In the genomic region with DNA sequence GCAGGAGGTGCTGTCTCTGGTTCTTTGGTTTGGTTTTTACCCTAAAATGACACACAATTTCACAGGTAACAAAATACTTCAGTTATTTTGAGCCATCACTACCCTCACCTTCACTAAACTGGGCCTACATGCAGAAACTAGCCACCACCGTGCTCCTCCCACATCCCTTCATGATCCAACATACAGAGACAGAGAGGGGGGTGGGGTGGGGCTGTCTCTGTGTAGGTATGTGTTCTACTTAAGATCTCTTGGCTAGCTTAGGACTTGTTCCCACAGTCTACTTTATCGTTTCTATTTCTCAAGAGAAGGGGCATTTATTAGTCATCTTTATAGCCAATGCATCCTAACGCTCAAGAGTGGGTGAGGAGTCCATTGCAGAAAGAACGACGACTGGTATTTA, we compare ENCODE assay signal across 8 mouse cellular contexts. TPM values are rescaled to one million over a fixed set of nuclear protein-coding genes. Genes with fewer than 3 reads are reported as not detected.
DNase-seq lines count a peak whose midpoint lies in the region; ATAC-seq and TF ChIP-seq lines count a peak whose summit lies in the region.

No protein-coding gene starts in this region.

- H3K9me3 ChIP-seq in megakaryocyte, embryonic 14.5 days = no peaks in the 10 kb centered on the region
- H3K9me3 ChIP-seq in embryonic facial prominence, embryonic 13.5 days = no peaks in the 10 kb centered on the region
- no peaks in the 10 kb centered on the region for H3K9me3 ChIP-seq in hindbrain, postnatal 0 days (ENCODE audit: low read length)
- H3K9me3 ChIP-seq in lung, postnatal 0 days (ENCODE audit: low read length) = no peaks in the 10 kb centered on the region

- DNase-seq in hindbrain, postnatal 0 days (ENCODE audit: low spot score) = peak; percentile 40
- DNase-seq in lung, postnatal 0 days (ENCODE audit: low spot score) = peak; percentile 8
- DNase-seq in thymus, postnatal 36 days = peak; percentile 12 to 16
- no peak for DNase-seq in gastrocnemius, postnatal 14 days

- 3% methylated on average over 5 of the region's 5 CpGs for WGBS in bone marrow, adult 2 months
- WGBS in embryonic facial prominence, embryonic 13.5 days = 6% methylated on average over 5 of the region's 5 CpGs
- WGBS in hindbrain, postnatal 0 days = 8% methylated on average over 5 of the region's 5 CpGs
- 3% methylated on average over 5 of the region's 5 CpGs for WGBS in lung, postnatal 0 days

- H3K9ac ChIP-seq in embryonic facial prominence, embryonic 13.5 days = peak overlapping the region; percentile 90
- H3K9ac ChIP-seq in hindbrain, postnatal 0 days (replicated peaks; ENCODE audit: low read length) = peak overlapping the region; percentile 80
- H3K9ac ChIP-seq in lung, postnatal 0 days (replicated peaks; ENCODE audit: low read depth) = peak overlapping the region; percentile 56; the same call in 1 of the 2 replicates

- no peaks in the 10 kb centered on the region for H3K27me3 ChIP-seq in megakaryocyte, embryonic 14.5 days (replicated peaks)
- H3K27me3 ChIP-seq in embryonic facial prominence, embryonic 13.5 days = no peaks in the 10 kb centered on the region
- no peaks in the 10 kb centered on the region for H3K27me3 ChIP-seq in hindbrain, postnatal 0 days (ENCODE audit: insufficient read depth, low read length)
- H3K27me3 ChIP-seq in lung, postnatal 0 days (replicated peaks; ENCODE audit: insufficient read depth, low read length) = no peaks in the 10 kb centered on the region

- no peak for TF ChIP-seq CTCF in bone marrow, adult 2 months (IDR thresholded peaks at IDR 0.05; ENCODE audit: control insufficient read depth, insufficient read depth, low read length)
- no peak for TF ChIP-seq CTCF in hindbrain, postnatal 0 days (IDR thresholded peaks at IDR 0.05; ENCODE audit: low read depth)
- no peak for TF ChIP-seq CTCF in lung, postnatal 0 days (IDR thresholded peaks at IDR 0.05)

- peak overlapping the region; percentile 79 for H3K4me2 ChIP-seq in embryonic facial prominence, embryonic 13.5 days
- peak overlapping the region; percentile 88 for H3K4me2 ChIP-seq in hindbrain, postnatal 0 days (ENCODE audit: low read depth, low read length)
- H3K4me2 ChIP-seq in lung, postnatal 0 days (replicated peaks; ENCODE audit: low read depth, low read length) = peak overlapping the region; percentile 75

- ATAC-seq in megakaryocyte, adult 5-6 weeks (ENCODE audit: poor library complexity, severe bottlenecking) = no peak
- no peak for ATAC-seq in embryonic facial prominence, embryonic 13.5 days (ENCODE audit: insufficient number of reproducible peaks, insufficient read depth, low FRiP score, low TSS enrichment, low read depth)
- ATAC-seq in hindbrain, postnatal 0 days = peak; percentile 30; the same call in 1 of the 2 replicates
- no peak for ATAC-seq in lung, postnatal 0 days

- no peak for TF ChIP-seq EP300 in lung, postnatal 0 days (IDR thresholded peaks at IDR 0.05)

- TF ChIP-seq POLR2A in bone marrow, adult 2 months (IDR thresholded peaks at IDR 0.05; ENCODE audit: borderline replicate concordance, control insufficient read depth, low read depth, low read length) = no peak

- peaks cover 24% of the 10 kb centered on the region for H3K4me1 ChIP-seq in megakaryocyte, embryonic 14.5 days
- H3K4me1 ChIP-seq in bone marrow, adult 2 months (ENCODE audit: control insufficient read depth, insufficient read depth, low read length) = peaks cover 1% of the 10 kb centered on the region; the same call in 1 of the 2 replicates
- peaks cover 5% of the 10 kb centered on the region for H3K4me1 ChIP-seq in embryonic facial prominence, embryonic 13.5 days
- peaks cover 4% of the 10 kb centered on the region; the same call in 1 of the 2 replicates for H3K4me1 ChIP-seq in hindbrain, postnatal 0 days (ENCODE audit: insufficient read depth, low read length)
- H3K4me1 ChIP-seq in lung, postnatal 0 days (ENCODE audit: insufficient read depth, low read depth, low read length) = no peaks in the 10 kb centered on the region

- peak overlapping the region; percentile 95; the same call in 1 of the 2 replicates for H3K27ac ChIP-seq in bone marrow, adult 2 months (ENCODE audit: control insufficient read depth, insufficient read depth, low read depth, low read length, poor library complexity)
- H3K27ac ChIP-seq in embryonic facial prominence, embryonic 13.5 days = peak overlapping the region; percentile 98
- H3K27ac ChIP-seq in hindbrain, postnatal 0 days = peak overlapping the region; percentile 99
- H3K27ac ChIP-seq in lung, postnatal 0 days (ENCODE audit: low read length) = peak overlapping the region; percentile 93

- intact Hi-C loops in gastrocnemius, postnatal 14 days (cut with DNase I; ENCODE audit: low total_unique reads) = no loop called here

- H3K36me3 ChIP-seq in megakaryocyte, embryonic 14.5 days (replicated peaks; ENCODE audit: low read length) = peaks cover 48% of the 10 kb centered on the region
- peaks cover 26% of the 10 kb centered on the region for H3K36me3 ChIP-seq in embryonic facial prominence, embryonic 13.5 days
- H3K36me3 ChIP-seq in hindbrain, postnatal 0 days (ENCODE audit: insufficient read depth, low read length) = peaks cover 5% of the 10 kb centered on the region; the same call in 1 of the 2 replicates
- no peaks in the 10 kb centered on the region for H3K36me3 ChIP-seq in lung, postnatal 0 days (ENCODE audit: insufficient read depth, low read length)

- H3K4me3 ChIP-seq in megakaryocyte, embryonic 14.5 days (replicated peaks) = peak overlapping the region; percentile 93
- peak overlapping the region; percentile 96 for H3K4me3 ChIP-seq in bone marrow, adult 2 months (replicated peaks; ENCODE audit: control insufficient read depth, low read depth, low read length)
- H3K4me3 ChIP-seq in embryonic facial prominence, embryonic 13.5 days = peak overlapping the region; percentile 69
- H3K4me3 ChIP-seq in hindbrain, postnatal 0 days (ENCODE audit: low read length) = peak overlapping the region; percentile 55
- H3K4me3 ChIP-seq in lung, postnatal 0 days (ENCODE audit: low read depth, low read length) = peak overlapping the region; percentile 57

RNA-seq across cellular contexts. Expression of a gene that starts 0.7 kb away (rescaled TPM):
- 33.8 TPM in 1 of 2 replicates, not detected in the other for polyA plus RNA-seq in megakaryocyte, embryonic 14.5 days (2012; ENCODE audit: insufficient read depth, low replicate concordance)
- 15.4 and 26.5 TPM in 2 replicates for total RNA-seq in megakaryocyte, adult 5-6 weeks (2015)
- 34.6 and 53.8 TPM in 2 replicates for total RNA-seq in megakaryocyte, adult 5-6 weeks (2017)
- polyA plus RNA-seq in bone marrow, adult 2 months (2011; ENCODE audit: insufficient read depth, insufficient read length, low replicate concordance, missing spikeins) = 12.1 and 13.9 TPM in 2 replicates
- polyA plus RNA-seq in embryonic facial prominence, embryonic 13.5 days (2015; fragmentation: Nextera tagmentation; extraction: Ambion mirVana) = 55.4 and 65.6 TPM in 2 replicates
- 26.2 and 41.8 TPM in 2 replicates for total RNA-seq in hindbrain, postnatal 0 days (2014; rRNA removed)
- polyA plus RNA-seq in hindbrain, postnatal 0 days (2015; fragmentation: Nextera tagmentation; extraction: Ambion mirVana) = 43.4 and 48.9 TPM in 2 replicates
- 30.3 and 31.0 TPM in 2 replicates for polyA plus RNA-seq in lung, postnatal 0 days (2015; fragmentation: Nextera tagmentation; extraction: Ambion mirVana)
- total RNA-seq in gastrocnemius, postnatal 14 days (2021) = 10 to 100 TPM; 16.2 to 22.0 TPM

RNA-seq across cellular contexts. Expression of a gene that starts 25.8 kb away (rescaled TPM):
- 2.4 and 17.2 TPM in 2 replicates for polyA plus RNA-seq in megakaryocyte, embryonic 14.5 days (2012; ENCODE audit: insufficient read depth, low replicate concordance)
- total RNA-seq in megakaryocyte, adult 5-6 weeks (2015) = 112 and 116 TPM in 2 replicates
- total RNA-seq in megakaryocyte, adult 5-6 weeks (2017) = 91.9 and 93.4 TPM in 2 replicates
- 13.7 and 20.9 TPM in 2 replicates for polyA plus RNA-seq in bone marrow, adult 2 months (2011; ENCODE audit: insufficient read depth, insufficient read length, low replicate concordance, missing spikeins)
- 120 and 141 TPM in 2 replicates for polyA plus RNA-seq in embryonic facial prominence, embryonic 13.5 days (2015; fragmentation: Nextera tagmentation; extraction: Ambion mirVana)
- total RNA-seq in hindbrain, postnatal 0 days (2014; rRNA removed) = 45.2 and 52.0 TPM in 2 replicates
- polyA plus RNA-seq in hindbrain, postnatal 0 days (2015; fragmentation: Nextera tagmentation; extraction: Ambion mirVana) = 165 and 170 TPM in 2 replicates
- 138 and 140 TPM in 2 replicates for polyA plus RNA-seq in lung, postnatal 0 days (2015; fragmentation: Nextera tagmentation; extraction: Ambion mirVana)
- total RNA-seq in gastrocnemius, postnatal 14 days (2021) = 10 to 100 TPM; 21.6 to 22.2 TPM

RNA-seq across cellular contexts. Expression of a gene that starts 40.7 kb away (rescaled TPM):
- polyA plus RNA-seq in megakaryocyte, embryonic 14.5 days (2012; ENCODE audit: insufficient read depth, low replicate concordance) = 5.8 and 7.3 TPM in 2 replicates
- 49.7 and 59.4 TPM in 2 replicates for total RNA-seq in megakaryocyte, adult 5-6 weeks (2015)
- 110 and 111 TPM in 2 replicates for total RNA-seq in megakaryocyte, adult 5-6 weeks (2017)
- polyA plus RNA-seq in bone marrow, adult 2 months (2011; ENCODE audit: insufficient read depth, insufficient read length, low replicate concordance, missing spikeins) = 20.6 and 37.0 TPM in 2 replicates
- 53.2 and 56.6 TPM in 2 replicates for polyA plus RNA-seq in embryonic facial prominence, embryonic 13.5 days (2015; fragmentation: Nextera tagmentation; extraction: Ambion mirVana)
- total RNA-seq in hindbrain, postnatal 0 days (2014; rRNA removed) = 93.0 and 100 TPM in 2 replicates
- 86.3 and 86.8 TPM in 2 replicates for polyA plus RNA-seq in hindbrain, postnatal 0 days (2015; fragmentation: Nextera tagmentation; extraction: Ambion mirVana)
- 51.8 and 54.3 TPM in 2 replicates for polyA plus RNA-seq in lung, postnatal 0 days (2015; fragmentation: Nextera tagmentation; extraction: Ambion mirVana)
- total RNA-seq in gastrocnemius, postnatal 14 days (2021) = 100 to 1,000 TPM; 183 to 206 TPM
